Mouse (Mus musculus) layer of hippocampus, postnatal 36 days (tissue): Measurements from ENCODE around the gene Pde4c. TPM values are rescaled to one million over a fixed set of nuclear protein-coding genes. Genes with fewer than 3 reads are reported as not detected.

Source experiments
- DNase-seq, 2 experiments: peaks; one replicate each; pipeline ENCODE4 v3.0.0; 2022
- total RNA-seq, 2 experiments: library from RNA; stranded (reverse); gene quantifications; 2 replicates each; pipeline ENCODE4 v1.2.3; 2021

Pde4c gene
- total RNA-seq, 2 experiments from 2014 or later: 1.5 to 2.4 TPM

DNA sequence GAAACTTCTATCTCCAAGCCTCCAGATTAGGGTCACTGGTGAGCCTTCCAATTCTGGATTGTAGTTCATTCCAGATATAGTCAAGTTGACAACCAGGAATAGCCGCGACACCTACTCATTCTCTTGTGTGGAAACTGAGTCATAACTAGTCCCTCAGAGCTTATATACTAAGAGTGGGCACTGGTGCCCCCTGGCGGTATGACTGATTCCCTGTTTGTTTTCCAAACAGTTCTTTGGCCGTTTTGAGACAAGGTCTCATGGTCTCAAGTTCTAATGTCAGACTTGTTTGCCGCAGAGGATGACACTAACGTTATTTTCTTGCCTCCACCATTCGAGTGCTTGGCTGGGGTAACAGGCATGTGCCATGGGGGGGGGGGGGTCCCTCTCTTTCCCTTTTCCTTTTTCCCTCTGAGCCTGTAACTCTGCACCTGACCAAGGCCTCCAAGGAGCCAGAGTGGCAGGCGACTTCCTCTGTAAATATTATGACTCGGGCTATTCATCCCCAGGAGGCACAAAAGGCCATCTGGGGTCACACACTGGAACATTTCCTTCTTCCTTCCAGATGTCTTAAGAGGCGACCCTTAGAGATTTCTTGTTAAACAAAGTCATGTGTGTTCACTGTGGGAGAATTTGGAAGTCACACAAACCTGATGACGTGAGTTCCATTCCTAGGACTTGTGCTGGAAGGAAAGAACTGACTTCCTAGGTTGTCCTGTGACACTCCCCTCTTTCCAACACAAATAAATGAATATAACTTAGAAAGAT is 28.7 kb downstream of the Pde4c start:
- DNase-seq: no peak

DNA sequence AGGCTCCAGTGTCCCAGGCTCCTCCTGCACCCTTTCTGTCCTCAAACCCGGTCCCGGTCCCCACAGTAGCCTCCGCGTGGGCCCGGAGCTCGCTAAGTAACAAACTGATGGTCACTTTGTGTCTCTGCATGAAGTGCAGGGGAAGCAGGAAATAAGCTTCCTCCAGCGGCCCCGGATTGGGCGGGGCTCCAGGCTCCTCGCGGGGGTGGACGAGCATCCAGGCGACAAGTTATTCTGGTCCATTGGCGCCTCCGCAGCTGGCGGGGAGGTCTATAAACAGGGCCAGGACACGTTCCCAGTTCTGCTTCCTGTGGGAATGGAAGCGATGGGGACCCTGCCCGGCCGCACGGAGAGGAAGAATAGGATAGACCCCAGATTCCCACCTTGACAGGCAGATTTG is 29.6 kb downstream of the Pde4c start:
- DNase-seq: peak; percentile 71 to 73

DNA sequence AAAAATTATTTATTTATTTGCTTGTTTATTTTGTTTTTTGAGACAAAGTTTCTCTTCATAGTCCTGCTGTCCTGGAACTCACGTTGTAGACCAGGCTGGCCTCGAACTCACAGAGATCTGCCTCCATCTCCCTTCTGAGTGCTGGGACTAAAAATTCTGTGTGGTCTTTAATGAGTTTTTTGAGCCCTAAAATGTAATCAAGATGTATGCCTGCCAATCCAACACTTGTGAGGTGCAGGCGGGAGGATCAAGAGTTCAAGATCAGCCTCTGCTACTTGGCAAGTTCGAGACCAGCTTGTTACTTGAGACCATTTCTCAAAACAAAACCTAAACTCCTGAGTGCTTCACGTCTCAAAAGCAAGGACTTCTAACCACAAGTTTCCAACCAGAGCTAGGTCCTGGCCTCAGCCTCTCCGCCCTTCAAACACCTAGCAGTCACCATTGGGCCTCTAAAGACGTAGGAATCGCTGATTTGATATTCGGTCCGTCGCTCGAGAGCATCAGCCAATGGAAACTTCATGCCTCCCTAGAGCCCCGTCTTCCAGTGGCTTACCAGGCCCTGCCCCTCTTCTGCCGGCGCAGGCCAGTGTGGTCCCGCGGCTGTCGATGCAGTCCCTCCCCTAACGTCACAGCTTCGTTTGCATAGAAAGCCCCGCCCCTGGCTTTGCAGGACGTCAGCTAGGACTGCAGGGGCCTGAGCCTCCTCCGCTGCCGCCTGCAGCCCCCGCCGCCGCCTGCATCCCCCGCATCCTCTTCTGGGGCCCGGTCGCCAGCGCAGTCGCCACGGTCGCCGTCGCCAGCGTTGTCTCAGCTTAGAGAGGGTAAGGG is 30.7 kb downstream of the Pde4c start, which contains the start of gene Rab3a:
Rab3a (plus strand) TSS at position 637 of the 828 bp plus-strand sequence.
- peak; percentile 97 to 98 for DNase-seq

- DNase-seq: peak in 1 of 2 experiments; percentile 71
Observed at GRCm38 (mm10) chr8:70754871-70755660, 31.5 kb downstream of the Pde4c start.

DNA sequence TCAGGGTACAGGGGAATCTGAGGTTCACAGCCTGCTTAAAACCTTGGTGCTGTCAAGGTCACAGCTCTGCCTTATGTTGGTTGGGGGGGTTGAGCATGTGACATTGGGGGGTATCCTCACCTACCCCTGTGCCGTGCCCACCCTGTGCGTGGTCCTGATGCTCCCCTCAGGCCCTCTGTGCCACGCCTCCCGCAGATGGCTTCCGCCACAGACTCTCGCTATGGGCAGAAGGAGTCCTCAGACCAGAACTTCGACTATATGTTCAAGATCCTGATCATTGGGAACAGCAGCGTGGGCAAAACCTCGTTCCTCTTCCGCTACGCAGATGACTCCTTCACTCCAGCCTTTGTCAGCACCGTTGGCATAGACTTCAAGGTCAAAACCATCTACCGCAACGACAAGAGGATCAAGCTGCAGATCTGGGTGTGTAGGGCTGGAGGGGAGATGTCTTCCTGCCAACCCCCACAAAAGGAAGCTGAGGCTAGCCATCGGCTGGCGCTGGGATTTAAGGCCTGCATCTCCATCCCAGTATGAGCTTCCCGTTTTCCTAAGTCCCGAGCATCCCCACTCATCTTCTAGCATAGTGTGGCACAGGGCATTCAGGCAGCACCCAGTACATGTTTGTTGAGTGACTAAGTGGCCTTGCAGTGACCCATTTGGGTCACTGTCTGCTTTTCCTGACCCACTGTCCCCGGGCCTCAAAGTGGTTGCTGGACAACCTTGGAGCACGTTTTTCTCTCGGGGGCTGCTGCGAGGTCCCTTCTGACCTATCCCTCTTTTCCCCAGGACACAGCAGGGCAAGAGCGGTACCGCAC is 32.3 kb downstream of the Pde4c start:
- peak in 1 of 2 experiments; percentile 4 for DNase-seq

GRCm38 (mm10) chr8:70756476-70757040 is 33.0 kb downstream of the Pde4c start:
- peak in 1 of 2 experiments; percentile 7 for DNase-seq

DNA sequence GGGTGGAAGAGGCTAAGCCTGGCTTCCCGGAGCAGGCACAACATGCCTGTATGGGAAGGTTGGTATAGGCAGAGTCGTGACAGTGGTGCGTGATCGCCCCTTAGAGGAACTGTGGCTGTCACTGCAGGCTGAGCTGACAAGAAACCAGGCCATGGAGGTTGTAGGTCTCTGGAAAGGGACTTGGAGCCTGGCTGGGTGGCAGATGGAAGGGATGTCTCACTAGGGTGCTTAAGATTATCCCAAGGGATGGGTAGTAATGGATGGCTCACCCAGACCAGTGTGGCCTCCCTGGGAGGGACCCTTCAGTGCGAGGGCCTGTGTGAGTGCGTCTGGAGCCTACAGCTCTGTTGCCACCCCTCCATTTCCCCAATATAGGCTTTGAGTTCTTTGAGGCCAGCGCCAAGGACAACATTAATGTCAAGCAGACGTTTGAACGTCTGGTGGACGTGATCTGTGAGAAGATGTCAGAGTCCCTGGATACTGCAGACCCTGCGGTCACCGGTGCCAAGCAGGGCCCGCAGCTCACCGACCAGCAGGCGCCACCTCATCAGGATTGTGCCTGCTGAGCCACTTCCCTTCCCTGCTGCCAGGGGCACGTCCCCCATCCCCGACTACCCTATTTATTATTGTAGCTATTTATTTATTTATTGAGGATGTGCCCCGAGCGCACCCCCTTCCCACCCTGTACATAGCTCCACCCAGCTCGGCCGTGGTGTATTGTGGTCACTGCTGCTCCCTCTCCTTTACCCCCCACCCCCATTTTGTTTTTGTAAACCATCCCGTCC is 34.2 kb downstream of the Pde4c start:
- DNase-seq: peak in 1 of 2 experiments; percentile 24

DNA sequence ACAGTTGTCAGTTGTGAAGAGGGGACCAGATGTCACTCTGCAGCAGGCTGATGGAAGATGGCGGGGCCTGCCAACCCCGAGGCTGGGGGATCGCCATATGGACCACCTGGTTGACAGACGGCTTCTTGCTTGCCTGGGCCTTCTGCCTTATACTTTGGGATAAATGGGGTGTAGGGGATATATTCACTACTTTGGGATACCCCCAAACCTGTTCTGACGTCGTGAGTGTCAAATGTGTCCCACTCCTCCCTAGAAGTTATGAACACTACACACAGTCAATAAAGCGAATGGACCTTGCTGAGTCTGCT is 34.7 kb downstream of the Pde4c start:
- peak in 1 of 2 experiments; percentile 57 for DNase-seq

- DNase-seq: peak in 1 of 2 experiments; percentile 39
Observed at GRCm38 (mm10) chr8:70758616-70759561, 35.4 kb downstream of the Pde4c start.

DNA sequence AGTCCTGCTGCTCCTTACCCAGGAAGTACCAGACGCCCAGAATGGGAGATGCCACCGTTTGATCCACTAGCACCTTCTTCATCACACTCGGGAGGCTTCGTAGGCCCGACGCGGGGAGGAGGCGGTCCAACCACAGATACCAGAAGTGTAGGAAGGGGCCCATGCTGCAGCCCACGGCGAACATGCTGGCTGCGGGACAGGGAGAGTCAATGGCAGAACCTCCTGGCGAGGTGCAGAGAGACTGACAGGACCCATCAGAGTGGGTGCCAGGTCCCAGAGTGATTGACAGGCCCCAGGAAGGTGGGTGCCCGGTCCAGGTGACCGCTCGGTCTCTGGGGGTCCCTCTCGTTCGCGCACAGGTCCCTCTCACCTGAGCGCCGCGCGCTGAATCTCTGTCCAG is 36.8 kb downstream of the Pde4c start:
- peak in 1 of 2 experiments; percentile 24 for DNase-seq

- peak; percentile 95 for DNase-seq
Observed at GRCm38 (mm10) chr8:70760775-70761406, 37.4 kb downstream of the Pde4c start, which contains the start of gene Mpv17l2. Gene Mpv17l2 (minus strand): TSS chr8:70760946.

DNA sequence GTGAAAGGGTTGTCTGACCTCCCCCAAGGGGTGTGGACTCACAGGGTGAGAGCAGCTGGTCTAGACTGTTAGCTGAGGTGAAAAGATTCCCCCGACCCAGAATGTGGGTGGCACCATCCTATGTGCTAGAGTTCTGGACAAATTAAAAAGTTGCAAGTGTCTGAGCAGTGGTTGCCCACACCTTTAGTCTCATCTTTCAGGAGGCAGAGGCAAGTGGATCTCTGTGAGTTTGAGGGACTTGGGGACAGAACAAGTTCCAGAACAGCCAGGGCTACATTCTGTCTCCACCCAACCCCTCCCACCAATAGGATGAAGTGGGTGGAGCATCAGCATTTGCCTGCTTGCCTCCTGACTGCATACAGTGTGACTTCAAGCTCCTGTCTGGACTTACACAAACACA is 38.6 kb downstream of the Pde4c start:
- no peak for DNase-seq

DNA sequence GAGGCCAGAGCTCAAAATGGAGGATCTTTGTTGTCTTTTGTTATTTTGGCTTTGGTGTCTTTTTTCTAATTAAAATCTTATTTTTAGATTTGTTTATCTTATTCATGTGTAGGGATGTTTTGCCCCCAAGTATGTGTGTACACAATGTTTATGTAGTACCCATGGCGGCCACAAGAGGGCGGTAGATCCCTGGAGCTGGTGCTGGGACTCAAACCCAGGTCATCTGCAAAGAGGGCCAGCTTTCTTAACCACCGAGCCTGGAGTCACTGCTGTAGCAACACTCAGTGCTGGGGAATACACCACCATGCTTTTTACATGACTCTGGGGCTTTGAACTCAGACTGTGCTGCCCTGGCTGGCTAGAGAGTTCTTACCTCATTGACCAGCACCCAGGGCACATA is 39.8 kb downstream of the Pde4c start:
- no peak for DNase-seq

- no peak for DNase-seq
Observed at GRCm38 (mm10) chr8:70764026-70764425, 40.5 kb downstream of the Pde4c start.

GRCm38 (mm10) chr8:70764676-70765075 is 41.2 kb downstream of the Pde4c start:
- DNase-seq: no peak

GRCm38 (mm10) chr8:70765329-70765728 is 41.8 kb downstream of the Pde4c start:
- no peak for DNase-seq

DNA sequence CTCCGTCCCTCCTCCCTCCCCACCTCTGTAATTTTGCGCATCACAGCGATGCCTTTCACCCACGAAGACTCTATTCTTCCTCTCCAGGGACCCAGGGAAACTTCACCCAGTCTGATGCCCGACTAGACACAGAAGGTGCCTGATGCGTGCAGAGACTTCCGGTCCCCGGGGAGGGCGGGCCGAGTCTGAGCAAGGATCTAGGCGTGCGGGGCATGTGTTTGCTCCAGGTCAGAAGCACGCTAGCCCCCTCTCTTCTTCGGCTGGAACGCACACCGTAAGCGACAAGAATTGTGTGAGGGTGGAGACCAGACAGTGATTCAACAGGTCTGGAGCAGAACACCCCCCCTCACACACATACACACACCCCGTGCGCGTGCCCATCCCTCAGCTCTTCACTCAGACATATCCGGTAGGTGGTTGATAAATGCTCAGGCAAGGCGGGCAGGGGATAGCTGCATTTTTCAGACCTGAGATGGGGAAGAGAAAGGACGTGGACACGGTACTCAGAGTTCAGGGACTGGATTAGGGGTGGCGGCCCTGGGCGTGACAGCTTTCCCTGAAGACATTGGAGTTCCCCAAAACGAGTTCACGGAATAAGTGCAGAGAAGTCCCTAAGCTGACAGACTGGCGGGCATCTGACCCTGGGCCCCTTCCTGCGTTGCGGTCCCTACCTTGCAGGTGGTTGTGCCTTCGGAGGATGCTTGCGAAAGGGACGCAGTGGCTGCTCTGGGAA is 42.5 kb downstream of the Pde4c start:
- DNase-seq: no peak
